Mouse (Mus musculus) CH12.LX (cell line): Measurements from ENCODE around the gene Gm49396. TPM values are rescaled to one million over a fixed set of nuclear protein-coding genes. Genes with fewer than 3 reads are reported as not detected.

Source experiments
- DNase-seq: peaks from one replicate; pipeline ENCODE4 v3.0.0-alpha.2; 2013; ENCODE audit errors: extremely low read depth
- H3K27ac ChIP-seq: 2 replicates; pipeline ENCODE4 v1.5.1; 2012; ENCODE audit warnings: low read depth, mild to moderate bottlenecking, control low read depth, moderate library complexity; ENCODE audit not compliant: insufficient read depth
- H3K27me3 ChIP-seq: replicated peaks from 2 replicates; pipeline ENCODE3; 2012; ENCODE audit warnings: inconsistent platforms
- H3K36me3 ChIP-seq, 2 experiments: replicated peaks in 1 of 2; 2 replicates each; pipeline versions ENCODE3 to v1.6.1; 2012; ENCODE audit warnings: inconsistent platforms in 1 of 2, low read length in 1 of 2, mild to moderate bottlenecking in 1 of 2, mixed read lengths in 1 of 2, moderate library complexity in 1 of 2; ENCODE audit not compliant: control insufficient read depth in 1 of 2, insufficient read depth in 1 of 2
- H3K4me1 ChIP-seq, 2 experiments: 2 replicates each; pipeline ENCODE4 v1.6.1; 2012; ENCODE audit warnings: inconsistent platforms in 1 of 2, moderate library complexity in 1 of 2; ENCODE audit not compliant: insufficient read depth in 2 of 2, control insufficient read depth in 1 of 2
- H3K4me2 ChIP-seq: 2 replicates; pipeline ENCODE4 v1.6.1; 2012; ENCODE audit warnings: low read depth, mild to moderate bottlenecking, control low read depth; ENCODE audit not compliant: poor library complexity, insufficient read depth, severe bottlenecking
- H3K4me3 ChIP-seq, 3 experiments: fragments of 150-350 bp in 1 of 3; sonication (generic) in 1 of 3; replicated peaks in 1 of 3; 2 replicates each; pipeline versions ENCODE3 to v1.5.1; 2011 to 2012; ENCODE audit warnings: low read depth in 2 of 3, low read length in 2 of 3, mild to moderate bottlenecking in 2 of 3, moderate library complexity in 2 of 3, control low read depth in 1 of 3, improper control_type of control experiment in 1 of 3, inconsistent platforms in 1 of 3, mixed read lengths in 1 of 3; ENCODE audit not compliant: poor library complexity in 1 of 3
- H3K79me2 ChIP-seq: replicated peaks from 2 replicates; pipeline ENCODE4 v1.6.1; 2012; ENCODE audit warnings: mild to moderate bottlenecking, moderate library complexity; ENCODE audit not compliant: control insufficient read depth, poor library complexity, insufficient read depth, severe bottlenecking; ENCODE audit errors: extremely low read depth
- H3K9ac ChIP-seq: 2 replicates; pipeline ENCODE4 v1.6.1; 2012; ENCODE audit warnings: low read depth, mild to moderate bottlenecking, control low read depth, moderate library complexity; ENCODE audit not compliant: insufficient read depth
- H3K9me3 ChIP-seq: replicated peaks from 2 replicates; pipeline ENCODE3; 2012; ENCODE audit warnings: low read length, inconsistent platforms, mixed read lengths
- BHLHE40 ChIP-seq: IDR thresholded peaks from 2 replicates; pipeline ENCODE4 v1.6.1; 2011; ENCODE audit warnings: mild to moderate bottlenecking, low read depth, low read length, improper control_type of control experiment
- CHD1 ChIP-seq: IDR thresholded peaks from 2 replicates; pipeline ENCODE4 v1.6.1; 2012; ENCODE audit warnings: low read depth, low read length, improper control_type of control experiment, inconsistent platforms
- CHD2 ChIP-seq: IDR thresholded peaks from 2 replicates; pipeline ENCODE4 v1.6.1; 2011; ENCODE audit warnings: low read length, improper control_type of control experiment
- CTCF ChIP-seq, 2 experiments: IDR thresholded peaks in 1 of 2; conservative IDR thresholded peaks in 1 of 2; 2 replicates each; pipeline ENCODE4 v1.5.1; 2011 to 2012; ENCODE audit warnings: low read depth in 2 of 2, low read length in 2 of 2, improper control_type of control experiment in 1 of 2, inconsistent platforms in 1 of 2, mild to moderate bottlenecking in 1 of 2, moderate library complexity in 1 of 2
- E2F4 ChIP-seq: IDR thresholded peaks from 2 replicates; pipeline ENCODE4 v1.6.1; 2011; ENCODE audit warnings: low read depth, low read length, improper control_type of control experiment; ENCODE audit not compliant: insufficient replicate concordance
- ELF1 ChIP-seq: IDR thresholded peaks from 2 replicates; pipeline ENCODE4 v1.6.1; 2014; ENCODE audit warnings: low read depth, mild to moderate bottlenecking, inconsistent platforms, low read length, improper control_type of control experiment
- EP300 ChIP-seq: IDR thresholded peaks from 2 replicates; pipeline ENCODE4 v1.6.1; 2011; ENCODE audit warnings: low read length, improper control_type of control experiment
- ETS1 ChIP-seq: conservative IDR thresholded peaks from 2 replicates; pipeline ENCODE4 v1.6.1; 2012; ENCODE audit warnings: low read depth, mild to moderate bottlenecking, inconsistent platforms, low read length, improper control_type of control experiment, moderate library complexity
- GABPA ChIP-seq: IDR thresholded peaks from 2 replicates; pipeline ENCODE4 v1.6.1; 2012; ENCODE audit warnings: low read depth, low read length, improper control_type of control experiment, inconsistent platforms; ENCODE audit not compliant: insufficient replicate concordance
- HCFC1 ChIP-seq: IDR thresholded peaks from 2 replicates; pipeline ENCODE4 v1.6.1; 2012; ENCODE audit warnings: low read depth, mild to moderate bottlenecking, inconsistent platforms, low read length, improper control_type of control experiment
- IRF4 ChIP-seq: IDR thresholded peaks from 2 replicates; pipeline ENCODE4 v1.6.1; 2014; ENCODE audit warnings: low read depth, mild to moderate bottlenecking, inconsistent platforms, low read length, improper control_type of control experiment
- JUN ChIP-seq: IDR thresholded peaks from 2 replicates; pipeline ENCODE4 v1.6.1; 2011; ENCODE audit warnings: low read depth, mild to moderate bottlenecking, low read length, improper control_type of control experiment, moderate library complexity; ENCODE audit not compliant: insufficient read depth
- JUND ChIP-seq: conservative IDR thresholded peaks from 2 replicates; pipeline ENCODE4 v1.6.1; 2011; ENCODE audit warnings: low read depth, low read length, improper control_type of control experiment
- KAT2A ChIP-seq: IDR thresholded peaks from 2 replicates; pipeline ENCODE4 v1.6.1; 2012; ENCODE audit warnings: low read length, improper control_type of control experiment, inconsistent platforms; ENCODE audit not compliant: insufficient replicate concordance
- MAFK ChIP-seq: IDR thresholded peaks from 2 replicates; pipeline ENCODE4 v1.6.1; 2011; ENCODE audit warnings: low read length, improper control_type of control experiment; ENCODE audit not compliant: insufficient replicate concordance
- MAX ChIP-seq: IDR thresholded peaks from 2 replicates; pipeline ENCODE4 v1.6.1; 2011; ENCODE audit warnings: low read length, improper control_type of control experiment
- MAZ ChIP-seq: IDR thresholded peaks from 2 replicates; pipeline ENCODE4 v1.6.1; 2012; ENCODE audit warnings: low read depth, mild to moderate bottlenecking, inconsistent platforms, low read length, improper control_type of control experiment, moderate library complexity
- MEF2A ChIP-seq: IDR thresholded peaks from 2 replicates; pipeline ENCODE4 v1.6.1; 2014; ENCODE audit warnings: low read depth, mild to moderate bottlenecking, inconsistent platforms, low read length, improper control_type of control experiment, borderline replicate concordance
- MXI1 ChIP-seq: IDR thresholded peaks from 2 replicates; pipeline ENCODE4 v1.6.1; 2011; ENCODE audit warnings: mild to moderate bottlenecking, low read depth, low read length, improper control_type of control experiment
- MYC ChIP-seq: IDR thresholded peaks from 2 replicates; pipeline ENCODE4 v1.6.1; 2011; ENCODE audit warnings: low read depth, mild to moderate bottlenecking, improper control_type of control experiment, low read length
- NELFE ChIP-seq: IDR thresholded peaks from 2 replicates; pipeline ENCODE4 v1.6.1; 2011; ENCODE audit warnings: low read depth, low read length, improper control_type of control experiment
- NRF1 ChIP-seq: IDR thresholded peaks from 2 replicates; pipeline ENCODE4 v1.6.1; 2014; ENCODE audit warnings: low read depth, mild to moderate bottlenecking, inconsistent platforms, low read length, improper control_type of control experiment, moderate library complexity
- PAX5 ChIP-seq: IDR thresholded peaks from 2 replicates; pipeline ENCODE4 v1.6.1; 2012; ENCODE audit warnings: low read length, inconsistent platforms, mixed read lengths
- POLR2A ChIP-seq: IDR thresholded peaks from 2 replicates; pipeline ENCODE4 v1.6.1; 2011; ENCODE audit warnings: low read depth, mild to moderate bottlenecking, improper control_type of control experiment, low read length
- POLR2AphosphoS2 ChIP-seq: IDR thresholded peaks from 2 replicates; pipeline ENCODE4 v1.6.1; 2011; ENCODE audit warnings: low read depth, low read length, improper control_type of control experiment
- RAD21 ChIP-seq: IDR thresholded peaks from 2 replicates; pipeline ENCODE4 v1.6.1; 2011; ENCODE audit warnings: low read depth, mild to moderate bottlenecking, low read length, improper control_type of control experiment, moderate library complexity
- RCOR1 ChIP-seq: conservative IDR thresholded peaks from 2 replicates; pipeline ENCODE4 v1.6.1; 2012; ENCODE audit warnings: low read depth, mild to moderate bottlenecking, inconsistent platforms, low read length, improper control_type of control experiment
- SIN3A ChIP-seq: IDR thresholded peaks from 2 replicates; pipeline ENCODE4 v1.6.1; 2012; ENCODE audit warnings: low read length, improper control_type of control experiment, inconsistent platforms
- SMC3 ChIP-seq: IDR thresholded peaks from 2 replicates; pipeline ENCODE4 v1.6.1; 2011; ENCODE audit warnings: low read depth, low read length, improper control_type of control experiment
- TBP ChIP-seq: conservative IDR thresholded peaks from 2 replicates; pipeline ENCODE4 v1.6.1; 2011; ENCODE audit warnings: low read depth, low read length, improper control_type of control experiment
- TCF12 ChIP-seq: IDR thresholded peaks from 2 replicates; pipeline ENCODE4 v1.6.1; 2014; ENCODE audit warnings: low read depth, mild to moderate bottlenecking, inconsistent platforms, low read length, improper control_type of control experiment
- UBTF ChIP-seq: IDR thresholded peaks from 2 replicates; pipeline ENCODE4 v1.6.1; 2012; ENCODE audit warnings: low read depth, mild to moderate bottlenecking, inconsistent platforms, low read length, improper control_type of control experiment, moderate library complexity
- USF1 ChIP-seq: IDR thresholded peaks from 2 replicates; pipeline ENCODE4 v1.6.1; 2014; ENCODE audit warnings: low read depth, mild to moderate bottlenecking, inconsistent platforms, low read length, improper control_type of control experiment
- USF2 ChIP-seq: conservative IDR thresholded peaks from 2 replicates; pipeline ENCODE4 v1.6.1; 2011; ENCODE audit warnings: low read depth, low read length, improper control_type of control experiment
- ZC3H11A ChIP-seq: IDR thresholded peaks from 2 replicates; pipeline ENCODE4 v1.6.1; 2012; ENCODE audit warnings: low read depth, mild to moderate bottlenecking, inconsistent platforms, low read length, improper control_type of control experiment
- ZKSCAN1 ChIP-seq: IDR thresholded peaks from 2 replicates; pipeline ENCODE4 v1.6.1; 2012; ENCODE audit warnings: low read depth, inconsistent platforms, low read length, improper control_type of control experiment, borderline replicate concordance
- ZMIZ1 ChIP-seq: IDR thresholded peaks from 2 replicates; pipeline ENCODE4 v1.6.1; 2012; ENCODE audit warnings: low read depth, mild to moderate bottlenecking, inconsistent platforms, low read length, improper control_type of control experiment
- ZNF384 ChIP-seq: IDR thresholded peaks from 2 replicates; pipeline ENCODE4 v1.6.1; 2012; ENCODE audit warnings: low read depth, low read length, improper control_type of control experiment, inconsistent platforms
- dilution Hi-C: fragments of 300-500 bp; cut with MboI; formaldehyde crosslinking; loops from 2 replicates; pipeline ENCODE4 v1.14.3; 2020; ENCODE audit warnings: low sequenced_read_pairs; ENCODE audit not compliant: extremely low pct_unique_long_range_greater_than_20kb, extremely low pct_ligation_motif_present
- in situ Hi-C: fragments of 300-500 bp; cut with MboI; formaldehyde crosslinking; loops from 3 replicates; pipeline ENCODE4 v1.14.3; 2019; ENCODE audit warnings: low sequenced_read_pairs, low pct_ligation_motif_present, low pct_unique_long_range_greater_than_20kb, mixed read lengths
- polyA plus RNA-seq: library from polyadenylated mRNA; unstranded; fragments of >175 nt; gene quantifications from 2 replicates; pipeline ENCODE4 v1.2.1, GENCODE M21; 2012; ENCODE audit warnings: low read depth; ENCODE audit not compliant: insufficient read length
- total RNA-seq, 2 experiments: library from RNA; depleted of rRNA; stranded (reverse); fragments of 300-350 nt in 1 of 2; fragments of >200 nt in 1 of 2; gene quantifications; 2 replicates each; pipeline ENCODE4 v1.2.3; 2012 to 2014

Gene Gm49396
- total and polyA plus RNA-seq, 3 experiments = 1.9 to 3.3 (median 2.7) TPM

GRCm38 (mm10) chr7:30552102-30553020, 10.8 kb upstream of the Gm49396 start, which contains the start of the genes Hspb6 and Proser3:
Gene Hspb6 (plus strand): TSS chr7:30552178.
Gene Proser3 (minus strand): TSS chr7:30552299.
- in situ Hi-C loops = no loop called here
- no peaks in the 10 kb centered on the region for H3K27me3 ChIP-seq
- H3K36me3 ChIP-seq = peaks cover 32 to 52% of the 10 kb centered on the region in 2 experiments
- H3K9ac ChIP-seq = peak within 1 kb of the TSS; percentile 83
- H3K4me3 ChIP-seq = peak within 1 kb of the TSS; percentile 71 to 93 (median 83)
- peak within 1 kb of the TSS; percentile 92 for H3K27ac ChIP-seq
- dilution Hi-C loops = no loop called here
- H3K9me3 ChIP-seq = no peaks in the 10 kb centered on the region
- peaks cover 2 to 21% of the 10 kb centered on the region in 2 experiments; a peak in 3 of 4 replicates for H3K4me1 ChIP-seq
- DNase-seq = peak; percentile 99
- TF ChIP-seq GABPA = no peak
- peak; percentile 86 for TF ChIP-seq SIN3A
- TF ChIP-seq USF1 = no peak
- TF ChIP-seq CHD1 = 0 out of 2 replicates have a peak, but pooled peaks have one; percentile 53
- peak; percentile 48 for TF ChIP-seq MXI1
- TF ChIP-seq MAZ = no peak
- no peak for TF ChIP-seq MEF2A
- TF ChIP-seq EP300 = no peak
- TF ChIP-seq E2F4 = peak; percentile 78; the same call in 1 of the 2 replicates
- TF ChIP-seq NRF1 = peak; percentile 47
- TF ChIP-seq MYC = peak; percentile 37; the same call in 1 of the 2 replicates
- no peak for TF ChIP-seq RCOR1
- TF ChIP-seq UBTF = no peak
- TF ChIP-seq TCF12 = peak; percentile 79
- no peak for TF ChIP-seq SMC3
- TF ChIP-seq PAX5 = no peak
- no peak for TF ChIP-seq ZNF384
- TF ChIP-seq MAX = peak; percentile 67
- TF ChIP-seq BHLHE40 = no peak
- TF ChIP-seq USF2 = no peak
- TF ChIP-seq RAD21 = no peak
- TF ChIP-seq JUND = no peak
- TF ChIP-seq IRF4 = no peak; the same call in 1 of the 2 replicates
- peak; percentile 95 for TF ChIP-seq POLR2A
- TF ChIP-seq ZC3H11A = no peak
- TF ChIP-seq CTCF (conservative IDR thresholded peaks at IDR 0.05 in 1 of 2, IDR thresholded peaks at IDR 0.05 in 1 of 2; ENCODE audit: low read depth in 2 of 2, low read length in 2 of 2) = no peak
- TF ChIP-seq JUN = no peak
- peak; percentile 95 for TF ChIP-seq ZMIZ1
- TF ChIP-seq ELF1 = peak; percentile 53; the same call in 1 of the 2 replicates
- TF ChIP-seq POLR2AphosphoS2 = peak; percentile 94
- peak; percentile 95 for TF ChIP-seq TBP
- TF ChIP-seq NELFE = peak; percentile 98
- no peak for TF ChIP-seq ZKSCAN1
- TF ChIP-seq ETS1 = 0 out of 2 replicates have a peak, but pooled peaks have one; percentile 18
- TF ChIP-seq KAT2A = 0 out of 2 replicates have a peak, but pooled peaks have one; percentile 38
- TF ChIP-seq CHD2 = peak; percentile 92
- no peak for TF ChIP-seq MAFK
- peak; percentile 62; the same call in 1 of the 2 replicates for TF ChIP-seq HCFC1
- peak within 1 kb of the TSS; percentile 82 for H3K4me2 ChIP-seq
- no peaks in the 10 kb centered on the region; the same call in 1 of the 2 replicates for H3K79me2 ChIP-seq
